12 mouse cellular contexts compared by ENCODE assay signal in genomic region chr6:119320481-119320880, GRCm38 (mm10). TPM values are rescaled to one million over a fixed set of nuclear protein-coding genes. Genes with fewer than 3 reads are reported as not detected.
DNase-seq lines count a peak whose midpoint lies in the region; ATAC-seq and TF ChIP-seq lines count a peak whose summit lies in the region.
"Had no signal": no experiment of that assay in that cellular context is flagged by ENCODE, and none has a peak within 500 bp of the region (broad histone marks: within the 10 kb centered on the region; RNA-seq: fewer than 3 reads in every experiment).

No protein-coding gene starts in this region.

- WGBS in kidney, adult 2 months = 27% methylated on average over 16 of the region's 16 CpGs
- WGBS in kidney, embryonic 15.5 days = 28% methylated on average over 16 of the region's 16 CpGs
- WGBS in forebrain, embryonic 11.5 days = 44% methylated on average over 16 of the region's 16 CpGs

- TF ChIP-seq CTCF in kidney, adult 2 months (conservative IDR thresholded peaks at IDR 0.05; ENCODE audit: insufficient read depth, insufficient read length, low read depth, low read length) = no peak

- ATAC-seq in kidney, embryonic 15.5 days (replicated peaks; ENCODE audit: low FRiP score) = no peak
- ATAC-seq in forebrain, embryonic 11.5 days (replicated peaks; ENCODE audit: low FRiP score) = no peak
- no peak for ATAC-seq in frontal cortex, adult (ENCODE audit: low TSS enrichment)
- ATAC-seq: hindbrain, embryonic 16.5 days; Patski had no signal

- H3K9ac ChIP-seq in kidney, embryonic 15.5 days = no peak overlapping the region
- no peak overlapping the region for H3K9ac ChIP-seq in forebrain, embryonic 11.5 days (ENCODE audit: low read length)
- H3K9ac ChIP-seq: liver, embryonic 14.5 days had no signal

- no peak overlapping the region for H3K27ac ChIP-seq in kidney, adult 2 months (ENCODE audit: insufficient read depth, low read depth, low read length)
- no peak overlapping the region for H3K27ac ChIP-seq in kidney, embryonic 15.5 days
- H3K27ac ChIP-seq in forebrain, embryonic 11.5 days (ENCODE audit: low read depth, low read length) = no peak overlapping the region
- H3K27ac ChIP-seq: liver, embryonic 14.5 days had no signal

- no peaks in the 10 kb centered on the region for H3K27me3 ChIP-seq in kidney, adult 2 months (replicated peaks; ENCODE audit: control insufficient read depth, insufficient read depth, low read length)
- H3K27me3 ChIP-seq in kidney, embryonic 15.5 days = peaks cover 6% of the 10 kb centered on the region; the same call in 1 of the 2 replicates
- no peaks in the 10 kb centered on the region for H3K27me3 ChIP-seq in forebrain, embryonic 11.5 days (ENCODE audit: control insufficient read depth, insufficient read depth, low read length)
- H3K27me3 ChIP-seq: Patski had no signal

- peak; percentile 40 for DNase-seq in kidney, adult 2 months
- DNase-seq in R1 (ENCODE audit: low read depth, low spot score) = peak; percentile 71
- peak; percentile 86 for DNase-seq in forelimb bud, embryonic 11.5 days (ENCODE audit: low read depth, low spot score)
- DNase-seq in mesoderm, embryonic 11.5 days (ENCODE audit: low read depth, low spot score) = peak; percentile 85
- DNase-seq in forebrain, embryonic 11.5 days (ENCODE audit: low spot score) = no peak
- no peak for DNase-seq in thymus, postnatal 36 days
- DNase-seq: cerebellum, adult 18-20 months had no signal

- no peaks in the 10 kb centered on the region for H3K4me1 ChIP-seq in kidney, adult 2 months (ENCODE audit: control insufficient read depth, insufficient read depth, low read length)
- H3K4me1 ChIP-seq in kidney, embryonic 15.5 days = no peaks in the 10 kb centered on the region
- H3K4me1 ChIP-seq in forebrain, embryonic 11.5 days (replicated peaks; ENCODE audit: control insufficient read depth, insufficient read depth, low read length) = peaks cover 2% of the 10 kb centered on the region

- no peak overlapping the region for H3K4me2 ChIP-seq in kidney, embryonic 15.5 days
- no peak overlapping the region for H3K4me2 ChIP-seq in forebrain, embryonic 11.5 days (ENCODE audit: low read depth, low read length, severe bottlenecking)

- no peaks in the 10 kb centered on the region for H3K36me3 ChIP-seq in kidney, adult 2 months (ENCODE audit: control insufficient read depth, insufficient read depth, low read length)
- H3K36me3 ChIP-seq in kidney, embryonic 15.5 days = no peaks in the 10 kb centered on the region
- no peaks in the 10 kb centered on the region for H3K36me3 ChIP-seq in forebrain, embryonic 11.5 days (ENCODE audit: control insufficient read depth, insufficient read depth, low read length)

- no peak overlapping the region for H3K4me3 ChIP-seq in kidney, adult 2 months (ENCODE audit: insufficient read depth, low read depth, low read length)
- no peak overlapping the region for H3K4me3 ChIP-seq in kidney, embryonic 15.5 days (replicated peaks)
- no peak overlapping the region for H3K4me3 ChIP-seq in forebrain, embryonic 11.5 days (ENCODE audit: low read depth, low read length)

- no peaks in the 10 kb centered on the region for H3K9me3 ChIP-seq in kidney, embryonic 15.5 days (replicated peaks)
- no peaks in the 10 kb centered on the region for H3K9me3 ChIP-seq in forebrain, embryonic 11.5 days (ENCODE audit: control insufficient read depth, low read length)

- no peak for TF ChIP-seq POLR2A in kidney, adult 2 months (IDR thresholded peaks at IDR 0.05; ENCODE audit: low read depth, low read length)

RNA-seq across cellular contexts. Expression of gene Lrtm2, which starts 10.1 kb away (rescaled TPM):
- polyA plus RNA-seq in kidney, adult 2 months (2012; rRNA removed) = 3.0 and 4.1 TPM in 2 replicates
- 0.14 and 0.26 TPM in 2 replicates for polyA plus RNA-seq in kidney, embryonic 15.5 days (2015; fragmentation: Nextera tagmentation; extraction: Ambion mirVana)
- polyA plus RNA-seq in forebrain, embryonic 11.5 days (2014; fragmentation: Nextera tagmentation; extraction: Ambion mirVana) = 0.16 and 0.67 TPM in 2 replicates

Comparison
In these comparisons a context has a peak if more than half of its experiments do, and no peak if none do; other contexts are left out.
1. DNase-seq: peak in kidney, adult 2 months (single experiment), R1 (single experiment), forelimb bud, embryonic 11.5 days (single experiment) and mesoderm, embryonic 11.5 days (single experiment); none in forebrain, embryonic 11.5 days (single experiment) and thymus, postnatal 36 days (0 of 2).